Mouse (Mus musculus) MEL (cell line): ENCODE measurements around the gene Soat2.

ENCODE experiments used
- CTCF ChIP-seq, 3 experiments: IDR thresholded peaks in 2 of 3; conservative IDR thresholded peaks in 1 of 3; 2 replicates each; pipeline ENCODE4 v1.5.1; 2011 to 2012; ENCODE audit warnings: low read length in 3 of 3, low read depth in 2 of 3, mild to moderate bottlenecking in 2 of 3, improper control_type of control experiment in 1 of 3, inconsistent platforms in 1 of 3, mixed read lengths in 1 of 3, moderate library complexity in 1 of 3; ENCODE audit not compliant: control insufficient read depth in 1 of 3, insufficient read depth in 1 of 3, poor library complexity in 1 of 3, severe bottlenecking in 1 of 3
- EP300 ChIP-seq, 2 experiments: IDR thresholded peaks; 2 replicates each; pipeline ENCODE4 v1.6.1; 2011; ENCODE audit warnings: improper control_type of control experiment in 2 of 2, low read length in 2 of 2, low read depth in 1 of 2, mild to moderate bottlenecking in 1 of 2
- HCFC1 ChIP-seq: IDR thresholded peaks from 2 replicates; pipeline ENCODE4 v1.6.1; 2012; ENCODE audit warnings: low read depth, mild to moderate bottlenecking, inconsistent platforms, low read length, improper control_type of control experiment, moderate library complexity
- MXI1 ChIP-seq: IDR thresholded peaks from 2 replicates; pipeline ENCODE4 v1.6.1; 2011; ENCODE audit warnings: mild to moderate bottlenecking, low read depth, low read length, improper control_type of control experiment
- POLR2A ChIP-seq, 2 experiments: IDR thresholded peaks; 2 replicates each; pipeline ENCODE4 v1.6.1; 2011 to 2012; ENCODE audit warnings: low read length in 2 of 2, mild to moderate bottlenecking in 2 of 2, control low read depth in 1 of 2, improper control_type of control experiment in 1 of 2, low read depth in 1 of 2, moderate library complexity in 1 of 2; ENCODE audit not compliant: control insufficient read depth in 1 of 2, insufficient read depth in 1 of 2, poor library complexity in 1 of 2
- ZKSCAN1 ChIP-seq: IDR thresholded peaks from 2 replicates; pipeline ENCODE4 v1.6.1; 2012; ENCODE audit warnings: low read depth, mild to moderate bottlenecking, inconsistent platforms, low read length, improper control_type of control experiment, moderate library complexity

DNA sequence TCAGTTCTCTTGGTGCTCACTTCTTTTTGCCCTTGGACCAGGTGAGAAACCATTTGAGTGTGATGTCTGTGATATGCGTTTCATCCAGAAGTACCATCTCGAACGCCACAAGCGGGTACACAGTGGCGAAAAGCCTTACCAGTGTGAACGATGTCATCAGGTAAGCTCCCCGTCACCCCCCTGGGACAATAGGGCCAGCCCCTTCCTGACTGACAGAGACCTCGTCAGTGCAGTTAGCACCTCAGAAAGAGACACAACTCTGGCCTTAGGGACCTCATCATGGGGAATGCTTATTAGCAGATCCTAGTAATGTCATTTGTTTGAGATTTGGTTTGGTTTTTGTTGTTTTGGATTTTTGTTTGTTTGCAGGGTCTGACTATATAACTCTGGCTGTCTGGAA is 58.8 kb downstream of the Soat2 start:
- TF ChIP-seq POLR2A (IDR thresholded peaks at IDR 0.05; ENCODE audit: control insufficient read depth in 1 of 2, insufficient read depth in 1 of 2, low read depth in 1 of 2, low read length in 2 of 2, poor library complexity in 1 of 2) (no peak), EP300 (IDR thresholded peaks at IDR 0.05; ENCODE audit: low read depth in 1 of 2, low read length in 2 of 2) (no peak), HCFC1 (no peak), CTCF (IDR thresholded peaks at IDR 0.05 in 2 of 3, conservative IDR thresholded peaks at IDR 0.05 in 1 of 3; ENCODE audit: control insufficient read depth in 1 of 3, insufficient read depth in 1 of 3, low read depth in 2 of 3, low read length in 3 of 3, poor library complexity in 1 of 3, severe bottlenecking in 1 of 3) (no peak), MXI1 (no peak), ZKSCAN1 (no peak)
